Mouse (Mus musculus) erythroblast, embryonic 14.5 days (primary cell): ENCODE data around the gene Sema4b.

Experiments used
- GATA1 ChIP-seq: IDR thresholded peaks from 2 replicates; pipeline ENCODE4 v1.6.1; 2012; ENCODE audit warnings: low read length, inconsistent platforms, mixed read lengths
- TAL1 ChIP-seq: IDR thresholded peaks from 3 replicates; pipeline ENCODE4 v1.6.1; 2012; ENCODE audit warnings: low read length, inconsistent platforms, mixed read lengths

DNA sequence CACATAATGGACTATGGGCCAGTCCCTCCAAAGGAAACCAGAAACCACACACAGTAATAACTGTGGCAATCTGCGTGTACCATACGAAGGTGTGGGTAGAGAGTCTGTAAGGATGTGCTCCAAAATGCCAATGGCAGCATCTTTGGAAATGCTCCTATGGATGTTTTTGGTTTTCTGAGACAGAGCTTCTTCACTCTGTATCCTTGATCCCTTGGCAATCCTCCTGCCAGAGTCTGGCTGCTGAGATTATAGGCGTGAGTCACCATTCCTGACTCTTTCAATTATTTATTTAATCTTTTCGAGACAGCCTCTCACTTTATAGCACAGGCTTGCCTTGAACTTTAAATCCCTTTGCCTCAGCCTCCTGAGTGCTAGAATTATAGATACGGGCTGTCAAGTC is 21.2 kb upstream of the Sema4b start:
- no peak for TF ChIP-seq TAL1
- no peak for TF ChIP-seq GATA1
